Mouse (Mus musculus): ENCODE results near the gene Tmem50b. TPM values are rescaled to one million over a fixed set of nuclear protein-coding genes. Genes with fewer than 3 reads are reported as not detected.

The Tmem50b gene
- total RNA-seq, 2 experiments from 2014 or later = 114 to 119 TPM

GRCm38 (mm10) chr16:91566002-91566401 lies 31.6 kb downstream of the Tmem50b start:
- DNase-seq (ENCODE audit: low spot score in 2 of 2) = no peak

GRCm38 (mm10) chr16:91565292-91565951 lies 32.2 kb downstream of the Tmem50b start:
- DNase-seq (ENCODE audit: low spot score in 2 of 2) = no peak

GRCm38 (mm10) chr16:91564580-91565291 lies 32.9 kb downstream of the Tmem50b start:
- no peak for DNase-seq (ENCODE audit: low spot score in 2 of 2)

GRCm38 (mm10) chr16:91561541-91562457 lies 35.8 kb downstream of the Tmem50b start:
- no peak for DNase-seq (ENCODE audit: low spot score in 2 of 2)

- DNase-seq (ENCODE audit: low spot score in 2 of 2) = peak in 1 of 2 experiments; percentile 40
These were observed 36.5 kb downstream of the Tmem50b start for GRCm38 (mm10) chr16:91561099-91561498.

- DNase-seq (ENCODE audit: low spot score in 2 of 2) = no peak
These were observed 39.9 kb downstream of the Tmem50b start for GRCm38 (mm10) chr16:91557693-91558092.

GRCm38 (mm10) chr16:91557214-91557613 lies 40.4 kb downstream of the Tmem50b start:
- no peak for DNase-seq (ENCODE audit: low spot score in 2 of 2)

GRCm38 (mm10) chr16:91556659-91557058 lies 40.9 kb downstream of the Tmem50b start:
- DNase-seq (ENCODE audit: low spot score in 2 of 2) = no peak

GRCm38 (mm10) chr16:91555017-91555605 lies 42.5 kb downstream of the Tmem50b start:
- no peak for DNase-seq (ENCODE audit: low spot score in 2 of 2)

- DNase-seq (ENCODE audit: low spot score in 2 of 2) = no peak
These were observed 44.0 kb downstream of the Tmem50b start for GRCm38 (mm10) chr16:91553625-91554024.

- DNase-seq (ENCODE audit: low spot score in 2 of 2) = no peak
These were observed 45.5 kb downstream of the Tmem50b start for GRCm38 (mm10) chr16:91552072-91552471.

GRCm38 (mm10) chr16:91551081-91551524 lies 46.5 kb downstream of the Tmem50b start:
- no peak for DNase-seq (ENCODE audit: low spot score in 2 of 2)

GRCm38 (mm10) chr16:91549616-91550015 lies 48.0 kb downstream of the Tmem50b start:
- no peak for DNase-seq (ENCODE audit: low spot score in 2 of 2)

GRCm38 (mm10) chr16:91548996-91549395 lies 48.6 kb downstream of the Tmem50b start:
- DNase-seq (ENCODE audit: low spot score in 2 of 2) = no peak

- no peak for DNase-seq (ENCODE audit: low spot score in 2 of 2)
These were observed 49.0 kb downstream of the Tmem50b start for GRCm38 (mm10) chr16:91548586-91548985.

GRCm38 (mm10) chr16:91547974-91548373 lies 49.6 kb downstream of the Tmem50b start:
- no peak for DNase-seq (ENCODE audit: low spot score in 2 of 2)

- peak; percentile 49 to 68 for DNase-seq (ENCODE audit: low spot score in 2 of 2)
These were observed 50.5 kb downstream of the Tmem50b start, which contains the start of gene Ifngr2 for GRCm38 (mm10) chr16:91546836-91547741. Gene Ifngr2 (plus strand): TSS chr16:91547072.

GRCm38 (mm10) chr16:91546391-91546835 lies 51.2 kb downstream of the Tmem50b start:
- no peak for DNase-seq (ENCODE audit: low spot score in 2 of 2)

GRCm38 (mm10) chr16:91545597-91546281 lies 51.9 kb downstream of the Tmem50b start:
- no peak for DNase-seq (ENCODE audit: low spot score in 2 of 2)
